Mouse (Mus musculus) mouse trophoblast stem cell (cell line): ENCODE measurements around the gene a.
"Not testable (repeated sequence)": the region's sequence is repeated elsewhere in the genome, so short reads cannot be mapped to it uniquely, and the experiment has no call there.

ENCODE experiments used
- in situ Hi-C, 2 experiments: fragments of 300-500 bp; cut with MseI, MboI; formaldehyde crosslinking; loops; 2 replicates in 1 of 2; 3 replicates in 1 of 2; pipeline ENCODE4 v1.15.1; 2025

a gene

DNA sequence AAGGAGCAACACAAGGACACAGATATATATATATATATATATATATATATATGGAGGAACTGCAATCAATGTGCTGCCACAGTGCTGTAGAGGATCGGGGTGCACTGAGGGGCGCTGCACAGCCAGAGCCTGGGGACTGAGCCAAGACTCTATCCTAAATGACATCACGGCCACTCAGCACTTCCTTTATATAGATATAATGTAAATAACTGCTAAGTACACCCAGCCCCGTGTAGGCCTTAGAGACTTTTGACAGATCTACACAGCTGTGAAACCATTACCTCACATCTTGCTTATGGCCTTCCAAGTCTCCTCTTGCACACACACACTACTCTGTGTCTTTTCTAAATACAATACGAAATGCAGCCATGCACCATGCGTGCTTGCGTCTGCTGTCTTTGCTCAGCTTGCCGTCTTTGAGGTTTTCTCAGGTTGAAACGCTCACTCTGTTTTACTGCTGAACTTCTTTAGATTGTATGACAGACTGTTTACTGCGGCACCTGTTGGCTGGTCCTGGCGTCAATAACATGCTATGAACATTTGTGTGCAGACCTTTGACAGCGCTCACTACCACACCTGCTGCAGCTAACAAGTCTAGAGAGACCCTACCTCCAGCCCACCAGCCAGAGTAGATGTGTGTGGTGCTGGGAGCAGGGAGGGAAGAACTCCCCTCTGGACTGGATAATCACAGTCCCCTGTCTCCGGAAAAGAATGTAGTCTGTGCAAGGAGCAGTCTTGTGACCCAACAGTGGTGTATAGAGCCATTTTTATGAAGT is 126.9 kb downstream of the a start:
- in situ Hi-C loops = no loop called here

DNA sequence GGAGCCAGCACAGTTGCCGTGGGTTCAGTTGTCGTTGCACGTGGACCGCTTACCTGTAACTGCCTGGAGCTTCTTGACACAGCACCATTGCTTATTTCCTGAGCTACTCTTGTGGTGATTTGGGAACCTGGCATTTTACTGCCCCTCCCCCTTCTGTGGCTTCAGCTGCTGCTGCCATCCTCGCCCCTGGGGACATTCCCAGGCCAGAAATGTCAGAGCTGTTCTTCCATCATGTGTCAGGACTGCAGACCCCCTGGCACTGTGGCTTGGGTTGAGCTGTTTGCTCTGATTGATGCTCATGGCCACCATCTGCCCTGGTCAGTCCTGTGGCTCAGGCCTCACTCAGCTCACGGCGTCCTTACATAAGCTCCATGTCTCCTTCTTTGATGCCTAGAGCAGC is 129.7 kb downstream of the a start:
- in situ Hi-C loops = no loop called here

DNA sequence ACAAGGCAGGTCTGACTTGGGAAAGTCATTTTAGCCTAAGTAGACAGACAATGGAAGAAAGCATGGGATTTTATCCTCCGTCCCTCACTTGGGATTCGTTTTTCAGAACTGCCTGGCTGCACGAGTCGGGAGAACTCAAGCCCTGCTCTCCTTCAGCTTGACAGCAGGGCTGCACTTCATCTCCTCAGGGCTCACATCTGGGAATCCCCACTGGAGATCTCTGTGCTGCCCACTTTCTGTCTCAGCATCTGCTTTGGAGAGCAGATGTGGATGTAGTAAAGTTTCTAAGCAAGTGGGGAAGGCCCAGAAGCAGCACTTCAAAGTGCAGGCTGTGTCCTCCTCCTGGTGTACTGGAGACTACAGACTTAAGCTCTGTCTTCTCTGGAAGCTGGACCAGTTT is 130.9 kb downstream of the a start:
- in situ Hi-C loops = not testable (repeated sequence)

DNA sequence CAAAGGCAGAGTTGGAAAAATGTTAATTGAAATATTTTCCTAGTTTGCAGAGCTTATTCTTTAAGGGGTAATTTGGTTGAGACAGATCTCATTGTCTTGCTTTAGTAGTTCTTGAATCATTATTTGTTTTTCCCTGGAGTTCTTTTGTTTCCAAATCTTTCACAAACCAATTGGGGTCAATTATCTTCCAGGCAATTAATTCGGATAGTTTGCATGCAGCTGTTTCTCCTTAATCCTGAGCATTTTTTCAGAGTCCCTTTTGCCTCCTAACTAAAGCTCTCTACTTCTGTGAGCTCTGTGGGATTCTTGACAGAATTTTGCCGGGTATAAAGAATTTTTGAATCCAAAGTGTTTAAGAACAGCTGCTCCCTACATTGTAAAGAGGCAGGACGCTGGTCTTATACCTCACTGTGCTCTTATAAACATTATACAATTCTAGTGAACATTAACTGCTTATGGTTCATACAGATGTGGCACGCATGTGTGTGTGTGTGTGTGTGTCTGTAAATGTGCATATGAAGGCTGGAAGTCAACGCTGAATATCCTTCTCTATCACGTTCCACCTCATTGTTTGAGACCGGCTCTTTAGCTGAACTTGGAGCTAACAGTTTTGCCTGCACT is 134.3 kb downstream of the a start:
- in situ Hi-C loops = no loop called here

- in situ Hi-C loops = no loop called here
Measured at GRCm38 (mm10) chr2:154926843-154927242, 135.6 kb downstream of the a start.

GRCm38 (mm10) chr2:154928298-154928697 is 137.1 kb downstream of the a start:
- in situ Hi-C loops = no loop called here

- in situ Hi-C loops = no loop called here
Measured at GRCm38 (mm10) chr2:154933884-154934283, 142.7 kb downstream of the a start.

DNA sequence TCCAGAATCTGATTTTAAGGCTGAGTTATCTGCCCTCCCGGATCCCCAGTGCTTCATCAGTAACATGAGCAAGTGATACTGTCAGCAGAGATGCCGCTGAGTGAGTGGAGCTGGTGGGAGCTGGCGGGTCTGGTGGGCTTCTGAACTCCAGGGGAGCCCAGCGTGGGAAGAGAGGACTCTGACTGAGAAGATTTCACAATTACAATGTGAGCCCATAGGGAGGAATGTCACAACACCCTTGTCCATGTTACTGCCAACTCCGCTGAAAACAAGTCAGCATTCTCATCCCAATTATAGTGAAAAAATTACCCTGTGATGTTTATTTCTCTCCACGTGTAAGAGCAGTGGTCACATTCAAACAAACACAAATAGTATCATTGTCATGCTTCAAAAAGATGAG is 144.9 kb downstream of the a start:
- in situ Hi-C loops = no loop called here

GRCm38 (mm10) chr2:154936536-154937155 is 145.4 kb downstream of the a start:
- in situ Hi-C loops = no loop called here

DNA sequence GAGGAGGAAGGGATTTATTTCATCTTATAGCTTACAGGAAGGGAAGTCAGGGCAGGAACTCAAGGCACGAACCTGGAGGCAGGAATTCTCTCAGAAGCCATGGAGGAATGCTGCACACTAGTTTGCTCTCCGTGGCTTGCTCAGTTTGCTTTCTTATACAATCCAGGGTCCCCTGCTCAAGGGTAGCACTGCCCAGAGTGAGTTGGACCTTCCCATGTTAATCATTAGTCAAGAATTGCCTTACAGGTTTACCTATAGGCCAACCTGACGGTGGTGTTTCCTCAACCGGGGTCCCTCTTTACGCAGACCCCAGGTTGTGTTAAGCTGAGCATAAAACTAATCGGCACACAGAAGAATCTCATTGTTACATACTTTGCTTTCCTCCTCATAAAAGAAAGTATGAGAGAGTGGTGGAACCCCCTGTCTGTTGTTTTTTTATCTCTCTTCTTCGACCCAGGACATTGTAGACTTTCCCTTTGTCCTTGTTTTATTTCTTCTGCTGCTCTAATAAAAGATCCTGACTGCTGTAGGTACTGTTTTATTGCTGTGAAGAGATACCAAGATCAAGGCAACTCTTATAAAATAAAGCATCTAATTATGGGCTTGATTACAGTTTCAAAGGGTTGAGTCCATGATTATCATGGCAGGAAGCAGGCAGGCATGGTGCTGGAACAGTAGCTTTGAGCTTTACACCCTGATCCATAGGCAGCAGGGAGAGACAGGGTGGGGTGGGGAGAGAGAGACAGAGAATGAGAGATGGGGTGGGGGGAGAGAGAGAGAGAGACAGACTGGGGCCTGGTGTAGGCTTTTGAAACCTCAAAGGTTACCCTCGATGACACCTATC is 146.6 kb downstream of the a start:
- in situ Hi-C loops = no loop called here

DNA sequence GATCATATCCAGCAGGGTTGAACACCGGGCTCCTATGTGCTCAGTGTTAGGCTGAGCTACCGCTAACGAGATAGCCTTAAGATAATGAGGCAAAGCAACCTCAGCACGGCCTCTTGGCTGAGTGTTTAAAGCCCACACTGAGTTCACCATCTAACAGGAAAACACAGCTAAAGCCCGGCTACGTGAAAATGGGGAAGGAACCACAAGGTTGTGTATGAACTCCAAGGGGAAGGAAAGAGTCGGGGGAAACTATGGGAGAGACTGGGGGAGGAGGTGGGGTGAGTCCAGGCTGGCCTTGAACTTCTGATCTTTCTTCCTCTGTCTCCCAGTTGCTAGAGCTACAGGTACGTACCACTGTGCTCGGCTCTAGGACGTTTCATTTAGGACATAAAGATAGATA is 150.8 kb downstream of the a start:
- in situ Hi-C loops = no loop called here

DNA sequence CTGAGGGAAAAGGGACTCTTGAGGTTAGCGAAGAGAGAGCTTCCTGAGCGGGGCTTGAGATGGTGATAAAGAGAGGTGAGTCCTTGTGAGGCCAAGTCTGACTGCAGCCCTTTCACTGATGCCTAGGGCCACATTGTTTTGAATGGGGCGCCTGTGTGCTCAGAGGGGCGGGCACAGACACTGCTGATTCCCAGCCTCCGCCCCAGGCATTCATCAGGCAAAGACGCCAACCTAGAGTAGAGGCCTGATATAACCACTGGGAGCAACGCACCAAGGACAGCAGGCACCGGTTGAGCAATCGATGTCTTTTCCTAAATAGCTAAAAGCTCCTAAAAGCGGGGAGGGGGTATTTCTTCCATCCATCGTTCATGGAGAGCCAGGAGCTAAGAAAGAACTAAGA is 151.3 kb downstream of the a start:
- in situ Hi-C loops = no loop called here

DNA sequence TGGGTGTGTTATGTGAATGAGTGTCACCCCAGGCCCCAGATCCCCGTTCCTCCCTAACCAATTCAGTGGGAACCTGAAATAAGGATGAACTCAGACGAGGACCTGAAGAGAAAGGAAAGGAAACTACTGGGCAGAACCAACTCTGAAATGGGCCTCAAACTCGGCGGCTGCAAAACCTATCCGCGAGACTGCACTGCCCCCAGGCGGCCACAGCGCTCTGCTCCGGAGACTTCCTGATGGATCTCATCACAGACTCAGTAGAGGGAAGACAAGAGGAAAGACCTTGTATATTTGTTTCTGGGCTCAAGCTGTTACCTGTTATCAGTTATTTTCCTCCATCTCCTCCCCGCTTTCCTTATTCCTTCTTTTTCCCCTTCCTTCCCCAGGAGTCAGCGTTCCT is 151.9 kb downstream of the a start:
- in situ Hi-C loops = no loop called here

- in situ Hi-C loops = no loop called here
Measured at GRCm38 (mm10) chr2:154946921-154947320, 155.7 kb downstream of the a start.

DNA sequence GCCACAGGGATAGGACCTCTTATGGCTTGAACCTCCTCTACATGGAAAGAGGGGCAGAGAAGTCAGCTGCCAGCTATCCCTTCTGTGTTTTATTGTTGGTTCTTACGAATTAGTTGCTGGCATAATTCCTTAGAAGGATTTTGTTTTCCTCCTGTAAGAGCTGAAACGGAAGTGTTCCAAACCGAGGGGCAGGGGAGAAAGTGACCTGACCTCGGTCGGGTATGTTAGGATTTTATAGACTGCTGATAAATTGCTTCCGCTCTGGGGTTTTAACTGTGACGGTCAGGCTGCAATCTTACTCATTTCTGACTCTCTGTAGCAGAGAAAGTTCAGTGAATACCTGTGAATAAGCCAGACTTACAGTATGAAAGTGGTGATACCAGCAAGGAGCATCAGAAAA is 158.2 kb downstream of the a start:
- in situ Hi-C loops = no loop called here

DNA sequence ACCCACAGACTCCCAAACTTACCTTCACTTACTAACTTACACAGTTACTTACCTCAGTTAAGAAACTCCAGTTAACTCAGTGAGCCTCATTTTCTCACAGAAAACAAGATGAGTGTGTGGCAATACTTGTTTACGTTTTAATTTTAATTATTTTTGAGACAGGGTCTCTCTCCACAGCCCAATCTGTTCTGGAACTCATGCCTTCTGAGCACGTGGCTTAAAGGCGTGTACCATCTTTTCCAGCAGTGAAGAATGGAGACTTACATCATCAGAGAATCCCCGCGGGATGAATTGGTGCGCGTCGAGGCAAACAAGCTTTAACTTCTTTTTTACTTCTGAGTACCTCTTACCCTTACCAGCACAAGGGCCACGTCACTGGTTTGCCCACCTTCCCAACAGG is 158.7 kb downstream of the a start:
- in situ Hi-C loops = no loop called here

GRCm38 (mm10) chr2:154950601-154951000 is 159.4 kb downstream of the a start:
- in situ Hi-C loops = no loop called here

DNA sequence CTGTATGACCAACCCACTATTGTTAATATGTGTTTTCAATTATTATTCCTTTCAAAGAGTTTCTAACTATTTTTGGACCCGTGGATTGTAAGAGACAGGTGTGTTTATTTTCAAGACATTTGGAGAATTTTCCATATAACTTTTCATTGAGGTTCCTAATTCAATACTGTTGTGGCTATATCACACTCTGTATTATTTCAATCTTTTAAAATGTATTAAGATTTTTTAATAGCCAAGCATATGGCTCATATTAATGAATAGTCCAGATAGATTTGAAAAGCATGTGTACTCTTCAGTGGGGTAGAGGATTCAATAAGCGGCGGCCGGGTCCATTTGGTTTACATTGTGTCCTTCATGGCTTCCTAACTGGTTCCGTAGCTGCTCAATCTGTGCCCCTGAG is 168.3 kb downstream of the a start:
- in situ Hi-C loops = no loop called here

- in situ Hi-C loops = no loop called here
Measured at GRCm38 (mm10) chr2:154959909-154960308, 168.7 kb downstream of the a start.

DNA sequence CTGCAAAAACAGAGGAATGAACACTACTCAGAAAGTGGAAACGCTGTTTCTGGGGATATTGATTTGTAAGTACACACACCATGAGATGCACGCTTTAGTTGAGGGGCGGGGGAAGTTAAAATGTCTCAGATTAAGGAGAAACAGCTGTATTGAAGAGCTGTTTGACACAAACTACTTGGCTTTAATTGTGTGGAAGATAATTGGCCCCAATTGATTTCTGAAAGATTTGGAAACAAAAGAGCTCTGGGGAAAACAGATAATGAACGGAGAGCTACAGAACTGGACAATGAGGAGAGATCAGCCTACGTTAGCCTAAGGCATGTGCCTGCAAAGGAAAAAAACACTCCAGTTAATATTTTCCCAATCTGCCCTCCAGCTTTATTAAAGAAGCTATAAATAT is 172.0 kb downstream of the a start:
- in situ Hi-C loops = no loop called here

GRCm38 (mm10) chr2:154969740-154970397 is 178.7 kb downstream of the a start:
- in situ Hi-C loops = not testable (repeated sequence)
